Mouse (Mus musculus): ENCODE measurements around the gene Tnip1. TPM values are rescaled to one million over a fixed set of nuclear protein-coding genes. Genes with fewer than 3 reads are reported as not detected.

The Tnip1 gene
- polyA plus RNA-seq (2016; fragmentation: Nextera tagmentation; extraction: Ambion mirVana): 23.1 and 23.6 TPM in 2 replicates

GRCm38 (mm10) chr11:54962810-54963209 lies at the start of gene Tnip1:
Gene Tnip1 (minus strand): TSS chr11:54962917.
- Histone ChIP-seq H3K27ac (ENCODE audit: poor library complexity, severe bottlenecking) (peak within 1 kb of the TSS; percentile 8; the same call in 1 of the 2 replicates), H3K9me3 (replicated peaks) (no peaks in the 10 kb centered on the region), H3K4me2 (peak within 1 kb of the TSS; percentile 48), H3K4me1 (replicated peaks) (peaks cover 35% of the 10 kb centered on the region), H3K4me3 (0 out of 2 replicates have a peak within 1 kb of the TSS, but pooled peaks have one; percentile 2), H3K9ac (0 out of 2 replicates have a peak within 1 kb of the TSS, but pooled peaks have one; percentile 26), H3K27me3 (replicated peaks) (no peaks in the 10 kb centered on the region), H3K36me3 (no peaks in the 10 kb centered on the region)
- ATAC-seq (ENCODE audit: insufficient number of reproducible peaks, low FRiP score): peak; percentile 54; the same call in 1 of the 2 replicates
- WGBS: 18% methylated on average over 6 of the region's 6 CpGs

- ATAC-seq (ENCODE audit: insufficient number of reproducible peaks, low FRiP score): no peak
- Histone ChIP-seq H3K9me3 (replicated peaks) (no peaks in the 10 kb centered on the region), H3K4me2 (no peak overlapping the region), H3K27me3 (replicated peaks) (no peaks in the 10 kb centered on the region), H3K27ac (ENCODE audit: poor library complexity, severe bottlenecking) (no peak overlapping the region), H3K4me1 (replicated peaks) (peaks cover 31% of the 10 kb centered on the region), H3K4me3 (no peak overlapping the region), H3K9ac (no peak overlapping the region), H3K36me3 (peaks cover 90% of the 10 kb centered on the region)
- WGBS: 78% methylated on average over 3 of the region's 3 CpGs
Observed at GRCm38 (mm10) chr11:55011440-55011839, 48.7 kb upstream of the Tnip1 start.

GRCm38 (mm10) chr11:55008230-55008629 lies 45.5 kb upstream of the Tnip1 start:
- 45% methylated on average over 6 of the region's 6 CpGs for WGBS
- no peaks in the 10 kb centered on the region for H3K9me3 ChIP-seq (replicated peaks)

GRCm38 (mm10) chr11:55005684-55006083 lies 43.0 kb upstream of the Tnip1 start:
- no peak overlapping the region for H3K4me3 ChIP-seq
- H3K4me1 ChIP-seq (replicated peaks): no peaks in the 10 kb centered on the region
- peaks cover 5% of the 10 kb centered on the region; the same call in 1 of the 2 replicates for H3K9me3 ChIP-seq (replicated peaks)
- H3K9ac ChIP-seq: no peak overlapping the region
- 77% methylated on average over 5 of the region's 5 CpGs for WGBS
- ATAC-seq (ENCODE audit: insufficient number of reproducible peaks, low FRiP score): no peak
- H3K27ac ChIP-seq (ENCODE audit: poor library complexity, severe bottlenecking): no peak overlapping the region
- no peaks in the 10 kb centered on the region for H3K27me3 ChIP-seq (replicated peaks)
- H3K4me2 ChIP-seq: no peak overlapping the region
- peaks cover 97% of the 10 kb centered on the region for H3K36me3 ChIP-seq

More at GRCm38 (mm10) chr11:55008230-55008629, 45.5 kb upstream of the Tnip1 start:
- Histone ChIP-seq H3K27ac (ENCODE audit: poor library complexity, severe bottlenecking) (no peak overlapping the region), H3K4me3 (no peak overlapping the region), H3K4me2 (no peak overlapping the region), H3K4me1 (replicated peaks) (peaks cover 7% of the 10 kb centered on the region), H3K36me3 (peaks cover 100% of the 10 kb centered on the region), H3K9ac (no peak overlapping the region), H3K27me3 (replicated peaks) (no peaks in the 10 kb centered on the region)
- ATAC-seq (ENCODE audit: insufficient number of reproducible peaks, low FRiP score): no peak

- Histone ChIP-seq H3K36me3 (peaks cover 97% of the 10 kb centered on the region), H3K9me3 (replicated peaks) (peaks cover 5% of the 10 kb centered on the region; the same call in 1 of the 2 replicates), H3K27me3 (replicated peaks) (no peaks in the 10 kb centered on the region), H3K9ac (no peak overlapping the region), H3K4me2 (no peak overlapping the region), H3K4me1 (replicated peaks) (0 out of 2 replicates have a peak, but pooled peaks cover under 1% of the 10 kb centered on the region), H3K4me3 (no peak overlapping the region), H3K27ac (ENCODE audit: poor library complexity, severe bottlenecking) (no peak overlapping the region)
- ATAC-seq (ENCODE audit: insufficient number of reproducible peaks, low FRiP score): no peak
- 80% methylated on average over 7 of the region's 7 CpGs for WGBS
Observed at GRCm38 (mm10) chr11:55004970-55005502, 42.3 kb upstream of the Tnip1 start.

GRCm38 (mm10) chr11:54998708-54999107 lies 36.0 kb upstream of the Tnip1 start:
- no peak overlapping the region for H3K4me2 ChIP-seq
- 67% methylated on average over 2 of the region's 2 CpGs for WGBS
- ATAC-seq (ENCODE audit: insufficient number of reproducible peaks, low FRiP score): no peak

GRCm38 (mm10) chr11:54998284-54998683 lies 35.6 kb upstream of the Tnip1 start:
- no peak overlapping the region for H3K4me2 ChIP-seq
- 0 out of 2 replicates have a peak overlapping the region, but pooled peaks have one; percentile 29 for H3K9ac ChIP-seq
- H3K27me3 ChIP-seq (replicated peaks): no peaks in the 10 kb centered on the region
- ATAC-seq (ENCODE audit: insufficient number of reproducible peaks, low FRiP score): peak; percentile 56
- 5% methylated on average over 12 of the region's 12 CpGs for WGBS
- H3K4me1 ChIP-seq (replicated peaks): peaks cover 24% of the 10 kb centered on the region
- peak overlapping the region; percentile 53 for H3K27ac ChIP-seq (ENCODE audit: poor library complexity, severe bottlenecking)
- peaks cover 5% of the 10 kb centered on the region; the same call in 1 of the 2 replicates for H3K9me3 ChIP-seq (replicated peaks)
- H3K36me3 ChIP-seq: peaks cover 85% of the 10 kb centered on the region
- no peak overlapping the region for H3K4me3 ChIP-seq

More at GRCm38 (mm10) chr11:54998708-54999107, 36.0 kb upstream of the Tnip1 start:
- Histone ChIP-seq H3K36me3 (peaks cover 85% of the 10 kb centered on the region), H3K9me3 (replicated peaks) (peaks cover 5% of the 10 kb centered on the region; the same call in 1 of the 2 replicates), H3K27ac (ENCODE audit: poor library complexity, severe bottlenecking) (peak overlapping the region; percentile 19; the same call in 1 of the 2 replicates), H3K9ac (no peak overlapping the region), H3K27me3 (replicated peaks) (no peaks in the 10 kb centered on the region), H3K4me3 (no peak overlapping the region), H3K4me1 (replicated peaks) (peaks cover 24% of the 10 kb centered on the region)

GRCm38 (mm10) chr11:54996176-54996575 lies 33.5 kb upstream of the Tnip1 start:
- Histone ChIP-seq H3K4me2 (no peak overlapping the region), H3K27me3 (replicated peaks) (no peaks in the 10 kb centered on the region), H3K9ac (no peak overlapping the region), H3K36me3 (peaks cover 88% of the 10 kb centered on the region), H3K9me3 (replicated peaks) (peaks cover 5% of the 10 kb centered on the region; the same call in 1 of the 2 replicates), H3K4me3 (no peak overlapping the region), H3K27ac (ENCODE audit: poor library complexity, severe bottlenecking) (no peak overlapping the region), H3K4me1 (replicated peaks) (peaks cover 24% of the 10 kb centered on the region)
- 76% methylated on average over 7 of the region's 7 CpGs for WGBS
- no peak for ATAC-seq (ENCODE audit: insufficient number of reproducible peaks, low FRiP score)

- Histone ChIP-seq H3K9ac (no peak overlapping the region), H3K27me3 (replicated peaks) (no peaks in the 10 kb centered on the region), H3K9me3 (replicated peaks) (no peaks in the 10 kb centered on the region), H3K4me3 (no peak overlapping the region), H3K27ac (ENCODE audit: poor library complexity, severe bottlenecking) (no peak overlapping the region), H3K4me1 (replicated peaks) (peaks cover 21% of the 10 kb centered on the region), H3K4me2 (no peak overlapping the region), H3K36me3 (peaks cover 95% of the 10 kb centered on the region)
- ATAC-seq (ENCODE audit: insufficient number of reproducible peaks, low FRiP score): no peak
Observed at GRCm38 (mm10) chr11:54989920-54990319, 27.2 kb upstream of the Tnip1 start.

GRCm38 (mm10) chr11:54988754-54989349 lies 26.1 kb upstream of the Tnip1 start:
- Histone ChIP-seq H3K9me3 (replicated peaks) (no peaks in the 10 kb centered on the region), H3K27me3 (replicated peaks) (no peaks in the 10 kb centered on the region), H3K4me1 (replicated peaks) (peaks cover 23% of the 10 kb centered on the region), H3K4me2 (no peak overlapping the region), H3K4me3 (no peak overlapping the region), H3K36me3 (peaks cover 92% of the 10 kb centered on the region), H3K27ac (ENCODE audit: poor library complexity, severe bottlenecking) (no peak overlapping the region), H3K9ac (no peak overlapping the region)
- ATAC-seq (ENCODE audit: insufficient number of reproducible peaks, low FRiP score): no peak
- WGBS: 81% methylated on average over 8 of the region's 8 CpGs

- ATAC-seq (ENCODE audit: insufficient number of reproducible peaks, low FRiP score): no peak
- 84% methylated on average over 1 of the region's 1 CpGs for WGBS
- Histone ChIP-seq H3K4me1 (replicated peaks) (peaks cover 29% of the 10 kb centered on the region), H3K9ac (no peak overlapping the region), H3K4me3 (no peak overlapping the region), H3K27ac (ENCODE audit: poor library complexity, severe bottlenecking) (no peak overlapping the region), H3K36me3 (peaks cover 92% of the 10 kb centered on the region), H3K4me2 (no peak overlapping the region), H3K27me3 (replicated peaks) (no peaks in the 10 kb centered on the region), H3K9me3 (replicated peaks) (no peaks in the 10 kb centered on the region)
Observed at GRCm38 (mm10) chr11:54987974-54988373, 25.3 kb upstream of the Tnip1 start.

All from heart, embryonic 12.5 days (tissue).